Mouse (Mus musculus) 3134 (cell line): ENCODE measurements around the gene Dtl.
"Not testable (repeated sequence)": the region's sequence is repeated elsewhere in the genome, so short reads cannot be mapped to it uniquely, and the experiment has no call there.

ENCODE experiments used
- DNase-seq: peaks from one replicate; pipeline ENCODE4 v3.0.0-alpha.2; 2011; ENCODE audit warnings: low spot score; ENCODE audit not compliant: insufficient read length; ENCODE audit errors: extremely low read depth

Dtl gene

GRCm38 (mm10) chr1:191520669-191521068 is 54.7 kb downstream of the Dtl start:
- no peak for DNase-seq

- DNase-seq = no peak
Measured at GRCm38 (mm10) chr1:191520194-191520593, 55.1 kb downstream of the Dtl start.

- DNase-seq = no peak
Measured at GRCm38 (mm10) chr1:191519329-191520066, 55.8 kb downstream of the Dtl start.

- DNase-seq = no peak
Measured at GRCm38 (mm10) chr1:191518911-191519310, 56.4 kb downstream of the Dtl start.

- no peak for DNase-seq
Measured at GRCm38 (mm10) chr1:191517969-191518368, 57.4 kb downstream of the Dtl start.

GRCm38 (mm10) chr1:191517056-191517455 is 58.3 kb downstream of the Dtl start:
- DNase-seq = no peak

- DNase-seq = not testable (repeated sequence)
Measured at GRCm38 (mm10) chr1:191516351-191516750, 59.0 kb downstream of the Dtl start.

GRCm38 (mm10) chr1:191513195-191513594 is 62.1 kb downstream of the Dtl start:
- DNase-seq = peak; percentile 58

GRCm38 (mm10) chr1:191512383-191512782 is 63.0 kb downstream of the Dtl start:
- peak; percentile 44 for DNase-seq

GRCm38 (mm10) chr1:191511503-191511902 is 63.8 kb downstream of the Dtl start:
- DNase-seq = no peak

GRCm38 (mm10) chr1:191509865-191510264 is 65.5 kb downstream of the Dtl start:
- no peak for DNase-seq

- DNase-seq = no peak
Measured at GRCm38 (mm10) chr1:191509131-191509530, 66.2 kb downstream of the Dtl start.

- DNase-seq = no peak
Measured at GRCm38 (mm10) chr1:191506791-191507190, 68.6 kb downstream of the Dtl start.

GRCm38 (mm10) chr1:191499666-191500065 is 75.7 kb downstream of the Dtl start:
- no peak for DNase-seq

- DNase-seq = peak; percentile 30
Measured at GRCm38 (mm10) chr1:191498271-191498955, 76.9 kb downstream of the Dtl start.

- no peak for DNase-seq
Measured at GRCm38 (mm10) chr1:191496676-191497075, 78.7 kb downstream of the Dtl start.

GRCm38 (mm10) chr1:191495051-191495467 is 80.3 kb downstream of the Dtl start:
- no peak for DNase-seq

- DNase-seq = peak; percentile 53
Measured at GRCm38 (mm10) chr1:191494303-191494655, 81.1 kb downstream of the Dtl start.

GRCm38 (mm10) chr1:191493476-191494302 is 81.7 kb downstream of the Dtl start:
- no peak for DNase-seq

- no peak for DNase-seq
Measured at GRCm38 (mm10) chr1:191490446-191490845, 84.9 kb downstream of the Dtl start.
